Mouse (Mus musculus): ENCODE data around the gene Dppa3. TPM values are rescaled to one million over a fixed set of nuclear protein-coding genes. Genes with fewer than 3 reads are reported as not detected.

Gene Dppa3
- total RNA-seq, 2 experiments from 2014 or later, result not detected

GRCm38 (mm10) chr6:122660601-122661379 is 34.6 kb downstream of the Dppa3 start:
- intact Hi-C loops (cut with DNase I), result loop anchor here (5.0 to 10.0 kb wide), 2 partner anchors 212 to 1604 kb away; partner anchors contain the start of gene Necap1
- DNase-seq (ENCODE audit: low spot score in 2 of 2), result peak; percentile 60 to 75

GRCm38 (mm10) chr6:122662551-122663264 is 36.5 kb downstream of the Dppa3 start:
- intact Hi-C loops (cut with DNase I), result loop anchor here (5.0 to 10.0 kb wide), 2 partner anchors 210 to 1602 kb away; partner anchors contain the start of gene Necap1
- DNase-seq (ENCODE audit: low spot score in 2 of 2), result no peak

- no peak for DNase-seq (ENCODE audit: low spot score in 2 of 2)
- intact Hi-C loops (cut with DNase I), result loop anchor here (5.0 to 10.0 kb wide), 2 partner anchors 209 to 1601 kb away; partner anchors contain the start of gene Necap1
Measured at GRCm38 (mm10) chr6:122663596-122664206, 37.5 kb downstream of the Dppa3 start.

DNA sequence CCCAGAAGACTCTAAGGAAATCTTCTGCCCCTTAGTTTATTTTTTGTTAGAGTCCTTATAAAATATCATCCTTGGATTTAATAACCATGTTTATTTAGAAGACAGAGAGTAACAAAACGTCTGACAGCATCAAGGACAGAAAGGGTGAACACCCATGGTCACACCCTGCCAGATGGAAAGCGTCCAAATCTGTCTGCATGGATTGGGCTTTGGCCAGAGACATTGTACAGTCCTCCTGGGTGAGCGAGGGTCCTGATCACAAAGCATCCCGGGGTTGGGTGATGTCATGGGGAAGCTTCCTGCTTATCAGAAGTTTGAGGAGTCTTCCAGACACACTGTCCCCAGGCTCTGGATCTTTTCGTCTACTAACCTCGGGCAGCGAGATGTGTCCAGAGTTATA is 39.7 kb downstream of the Dppa3 start:
- no peak for DNase-seq (ENCODE audit: low spot score in 2 of 2)
- intact Hi-C loops (cut with DNase I), result loop anchor here (10.0 kb wide), 1 partner anchor 1599 kb away; no protein-coding TSS in a partner anchor

DNA sequence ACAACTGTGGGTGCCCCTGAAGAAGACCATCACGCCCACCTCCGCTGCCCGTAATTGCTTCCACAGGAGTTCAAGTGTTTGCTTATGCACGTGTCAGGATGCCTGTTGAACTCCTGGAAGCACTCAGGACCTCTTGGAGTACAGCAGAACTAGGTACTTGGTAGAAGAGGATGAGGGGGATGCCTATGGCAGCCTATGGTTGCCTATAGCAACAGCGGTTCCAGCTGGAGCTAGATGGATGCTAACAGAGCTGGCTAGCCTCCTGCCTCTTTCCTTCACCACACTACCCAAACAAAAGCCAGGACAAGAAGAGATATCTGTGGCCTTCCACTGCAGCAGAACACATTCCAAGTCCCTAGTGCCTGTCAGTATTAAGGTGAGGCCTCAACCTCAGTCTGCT is 41.5 kb downstream of the Dppa3 start:
- peak; percentile 9 to 37 for DNase-seq (ENCODE audit: low spot score in 2 of 2)
- intact Hi-C loops (cut with DNase I), result loop anchor here (2.0 to 10.0 kb wide), 2 partner anchors 117 to 1597 kb away; no protein-coding TSS in a partner anchor

- intact Hi-C loops (cut with DNase I), result loop anchor here (1.0 to 10.0 kb wide), 3 partner anchors 51 to 1596 kb away; no protein-coding TSS in a partner anchor
- DNase-seq (ENCODE audit: low spot score in 2 of 2), result no peak
Measured at GRCm38 (mm10) chr6:122668823-122669222, 42.6 kb downstream of the Dppa3 start.

- intact Hi-C loops (cut with DNase I), result loop anchor here (1.0 to 10.0 kb wide), 3 partner anchors 51 to 1595 kb away; no protein-coding TSS in a partner anchor
- peak; percentile 98 to 99 for DNase-seq (ENCODE audit: low spot score in 2 of 2)
Measured at GRCm38 (mm10) chr6:122669406-122670200, 43.4 kb downstream of the Dppa3 start.

GRCm38 (mm10) chr6:122670201-122670551 is 44.0 kb downstream of the Dppa3 start:
- intact Hi-C loops (cut with DNase I), result no loop called here

DNA sequence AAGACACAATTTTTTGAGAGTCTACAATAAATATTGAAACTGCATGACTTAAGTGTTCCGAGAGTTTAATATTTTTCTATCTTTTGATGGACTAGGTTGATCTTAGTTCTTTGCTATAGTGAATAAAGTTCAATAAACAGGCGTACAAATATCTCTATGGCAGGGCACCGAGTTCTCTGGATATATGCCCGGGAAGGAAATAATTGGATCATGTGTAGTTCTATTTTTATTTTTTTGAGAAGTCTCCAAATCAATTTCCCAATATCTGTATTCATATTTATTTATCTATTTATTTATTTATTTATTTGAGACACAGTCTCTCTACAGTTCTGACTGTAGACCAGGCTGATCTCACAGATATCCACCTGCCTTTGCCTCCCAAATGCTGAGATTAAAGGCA is 44.6 kb downstream of the Dppa3 start:
- intact Hi-C loops (cut with DNase I), result no loop called here
- no peak for DNase-seq (ENCODE audit: low spot score in 2 of 2)

More at GRCm38 (mm10) chr6:122670201-122670551, 44.0 kb downstream of the Dppa3 start:
- DNase-seq (ENCODE audit: low spot score in 2 of 2), result no peak

GRCm38 (mm10) chr6:122672746-122673145 is 46.5 kb downstream of the Dppa3 start:
- DNase-seq (ENCODE audit: low spot score in 2 of 2), result no peak
- intact Hi-C loops (cut with DNase I), result no loop called here

Other genes with a start within 250 kb of the Dppa3 start
- 10 to 100 TPM; 84.1 to 91.8 TPM for gene Rimklb, start 127.6 kb upstream of the Dppa3 start, total RNA-seq (2021)
- 1 to 10 TPM in 1 of 2 experiments, under 1 TPM in 1; 0.32 to 1.2 TPM for gene Mfap5, start 120.6 kb upstream of the Dppa3 start, total RNA-seq (2021)
- not detected for gene Aicda, start 72.6 kb upstream of the Dppa3 start, total RNA-seq (2021)
- 1 to 10 TPM; 1.0 to 1.4 TPM for gene Apobec1, start 24.0 kb upstream of the Dppa3 start, total RNA-seq (2021)
- gene Gdf3, start 16.3 kb upstream of the Dppa3 start, total RNA-seq (2021), result not detected
- gene Nanog, start 81.1 kb downstream of the Dppa3 start, total RNA-seq (2021), result under 1 TPM in 1 of 2 experiments, not detected in 1; 0.16 TPM
- gene Slc2a3, start 175.2 kb downstream of the Dppa3 start, total RNA-seq (2021), result 100 to 1,000 TPM; 142 to 156 TPM
- gene Foxj2, start 193.5 kb downstream of the Dppa3 start, total RNA-seq (2021), result 10 to 100 TPM; 27.1 to 28.6 TPM
- under 1 TPM; 0.60 to 0.66 TPM for gene C3ar1, start 229.8 kb downstream of the Dppa3 start, total RNA-seq (2021)
- 100 to 1,000 TPM; 188 to 202 TPM for gene Necap1, start 248.1 kb downstream of the Dppa3 start, total RNA-seq (2021)